Mouse (Mus musculus): ENCODE data around the gene Tmed10. TPM values are rescaled to one million over a fixed set of nuclear protein-coding genes. Genes with fewer than 3 reads are reported as not detected.

The Tmed10 gene
- total RNA-seq, 2 experiments from 2014 or later, result 155 to 163 TPM

DNA sequence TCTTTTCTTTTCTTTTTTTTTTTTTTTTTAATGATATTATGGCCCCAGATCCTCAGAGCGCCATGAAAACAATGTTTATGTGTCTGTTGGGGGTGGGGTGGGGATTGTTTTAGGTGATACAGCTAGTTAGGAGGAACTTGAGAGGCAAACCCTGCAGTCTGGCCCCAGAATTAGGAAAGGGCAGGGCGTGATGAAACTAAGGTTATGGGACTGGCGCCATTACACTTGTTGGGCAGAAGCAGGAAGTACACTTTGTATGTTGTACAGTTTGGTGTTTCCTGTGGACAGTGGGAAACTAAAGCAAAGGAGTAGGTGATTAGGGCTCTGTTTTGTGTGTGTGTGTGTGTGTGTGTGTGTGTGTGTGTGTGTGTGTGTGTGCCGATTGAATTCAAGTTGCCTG is 34.7 kb downstream of the Tmed10 start:
- intact Hi-C loops (cut with DNase I), result no loop called here
- no peak for DNase-seq (ENCODE audit: low spot score)

DNA sequence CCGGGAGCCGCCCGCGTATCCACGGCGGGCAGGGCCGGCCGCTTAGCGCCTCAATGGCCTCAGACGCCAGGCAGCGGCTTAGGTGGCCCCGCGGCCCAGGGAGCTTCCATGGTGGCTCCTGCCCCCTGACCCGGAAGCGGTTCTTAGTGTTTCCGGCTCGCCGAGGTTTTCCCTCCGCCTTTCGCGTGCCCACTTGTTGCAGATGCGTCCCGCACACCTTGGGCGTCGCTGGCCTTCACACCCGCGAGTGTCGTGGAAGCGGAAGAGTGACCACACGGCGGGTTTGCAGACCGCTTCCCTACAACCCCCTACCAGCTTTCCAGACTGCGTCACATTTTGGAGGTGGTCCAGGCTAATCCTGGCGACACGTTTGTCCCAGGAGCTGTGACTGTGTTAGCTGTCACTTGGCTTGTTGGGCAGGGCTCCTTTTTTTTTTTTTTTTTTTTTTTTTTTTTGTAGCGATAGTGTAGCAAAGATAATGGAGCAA is 35.4 kb downstream of the Tmed10 start, which contains the start of gene Nek9:
Nek9 (minus strand) TSS at position 120 of the 487 bp plus-strand sequence.
- peak; percentile 83 for DNase-seq (ENCODE audit: low spot score)
- intact Hi-C loops (cut with DNase I), result no loop called here

DNA sequence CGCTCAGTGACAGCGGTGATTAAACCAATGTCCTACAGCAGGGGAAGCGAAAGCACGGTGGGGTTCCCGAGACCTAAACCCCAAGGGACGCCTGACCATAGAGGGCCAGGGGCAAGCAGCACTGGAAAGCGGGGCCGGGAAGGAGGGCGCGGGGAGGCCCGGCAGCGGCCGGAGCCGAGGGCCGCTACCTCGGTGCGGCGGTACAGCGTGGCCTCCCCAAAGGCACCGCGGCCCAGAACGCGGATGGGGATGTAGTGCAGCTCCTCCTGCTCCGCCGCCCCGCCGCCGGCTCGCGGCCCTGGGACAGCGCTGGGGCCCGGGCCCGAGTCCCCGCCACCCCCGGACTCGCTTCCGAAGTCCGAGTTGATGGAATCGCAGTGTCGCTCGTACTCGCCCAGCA is 35.8 kb downstream of the Tmed10 start:
- intact Hi-C loops (cut with DNase I), result no loop called here
- no peak for DNase-seq (ENCODE audit: low spot score)

DNA sequence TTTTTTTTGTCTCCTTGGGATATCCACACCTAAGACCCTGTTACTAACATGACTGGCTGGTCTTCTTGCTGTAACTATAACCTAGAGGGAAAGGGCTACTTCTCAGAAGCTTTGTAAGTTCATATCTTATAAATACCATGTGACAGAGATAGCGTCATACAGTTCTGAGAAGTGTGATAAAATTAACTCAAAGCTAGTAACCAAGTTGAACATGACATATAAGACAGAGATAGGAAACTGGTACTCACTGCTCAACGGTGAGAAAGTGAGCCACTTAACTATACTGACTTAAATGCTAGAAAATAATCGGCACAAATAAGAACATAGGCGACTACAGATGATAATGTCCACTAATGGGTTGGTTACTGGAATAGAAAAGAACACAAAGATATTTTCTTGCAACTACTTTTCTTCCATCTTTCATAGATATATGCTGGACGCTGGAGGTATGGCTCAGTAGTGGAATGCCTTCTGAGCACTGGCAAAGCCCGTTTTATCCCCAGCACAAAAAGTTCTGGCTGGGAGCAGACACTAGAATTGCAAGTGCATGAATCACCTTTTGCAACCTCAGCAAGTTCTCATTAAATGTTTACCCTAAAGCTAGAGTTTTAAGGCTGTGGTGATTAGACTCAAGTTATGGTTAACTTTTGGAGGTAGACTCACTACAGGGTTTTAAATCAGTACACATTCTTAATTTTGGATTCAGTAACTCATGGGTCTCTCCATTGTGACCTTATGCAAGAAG is 36.9 kb downstream of the Tmed10 start:
- intact Hi-C loops (cut with DNase I), result no loop called here
- no peak for DNase-seq (ENCODE audit: low spot score)

DNA sequence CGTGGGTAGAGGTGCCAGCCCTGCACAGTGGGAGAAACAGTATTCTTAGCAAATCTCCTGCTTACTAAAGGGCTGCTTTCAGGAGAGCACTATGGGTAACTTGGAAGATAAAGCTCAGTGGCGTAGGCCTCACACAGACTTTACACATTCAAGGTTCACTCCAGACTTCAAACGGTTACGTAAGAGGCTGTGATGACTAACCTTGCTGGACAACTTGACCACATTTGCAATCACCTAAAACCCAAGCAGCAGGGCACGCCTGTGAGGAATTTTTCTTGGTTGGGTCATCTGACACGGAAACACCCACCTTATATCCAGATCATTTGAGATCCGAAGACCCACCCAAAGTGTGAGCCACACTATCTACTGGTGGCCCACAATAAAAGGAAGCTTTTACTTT is 44.5 kb downstream of the Tmed10 start:
- intact Hi-C loops (cut with DNase I), result no loop called here
- no peak for DNase-seq (ENCODE audit: low spot score)

DNA sequence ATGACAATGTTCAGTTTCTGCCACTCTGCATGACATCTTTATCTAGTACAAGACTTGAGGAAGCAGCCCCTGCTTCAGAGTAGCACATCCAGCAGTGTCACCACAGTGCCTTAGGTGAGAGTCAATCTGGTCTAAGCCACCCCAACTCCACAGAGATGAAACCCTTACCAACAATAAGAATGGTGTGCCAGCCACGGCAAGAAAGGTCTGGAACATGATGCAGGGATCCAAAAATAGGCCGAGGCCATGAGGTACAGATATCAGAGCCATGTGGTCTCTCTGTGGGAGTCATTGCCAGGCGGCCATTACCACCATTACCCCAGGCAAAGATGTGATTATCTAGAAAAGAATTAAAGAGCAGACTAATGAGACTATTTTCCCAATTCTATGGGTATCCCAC is 66.0 kb downstream of the Tmed10 start:
- intact Hi-C loops (cut with DNase I), result no loop called here
- no peak for DNase-seq (ENCODE audit: low spot score)

DNA sequence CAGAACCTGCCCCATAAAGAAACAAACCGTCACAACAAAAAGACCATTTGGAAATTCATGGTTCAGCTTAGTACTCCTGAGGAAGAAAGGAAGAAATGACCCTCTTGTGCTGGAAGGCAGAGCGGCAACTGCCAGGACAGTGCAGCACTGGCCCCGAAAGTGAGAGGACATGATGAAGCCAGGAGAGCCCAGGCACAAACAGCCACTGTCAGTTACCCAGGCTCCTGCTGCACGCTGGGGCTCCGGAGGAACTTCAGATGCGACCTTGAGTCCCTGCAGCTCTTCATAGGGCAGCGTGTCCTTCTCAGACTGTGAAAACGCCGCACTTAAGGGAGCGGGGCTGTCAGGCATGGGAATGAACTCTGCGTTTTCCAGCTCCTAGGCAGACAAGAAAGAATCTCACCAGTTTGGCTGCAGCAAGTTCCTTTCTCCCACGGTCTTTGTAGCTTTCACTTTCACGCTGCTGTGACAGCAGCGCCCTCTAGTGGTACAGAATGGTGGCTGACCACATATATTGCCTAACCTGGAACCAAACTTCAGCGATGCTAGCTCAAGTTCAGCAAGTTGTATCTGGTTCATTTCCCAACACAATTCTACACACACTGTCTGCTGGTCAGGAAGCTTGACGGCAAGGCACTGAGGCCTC is 69.3 kb downstream of the Tmed10 start:
- peak; percentile 56 for DNase-seq (ENCODE audit: low spot score)
- intact Hi-C loops (cut with DNase I), result loop anchor here (1.0 kb wide), 3 partner anchors 136 to 213 kb away; no protein-coding TSS in a partner anchor

DNA sequence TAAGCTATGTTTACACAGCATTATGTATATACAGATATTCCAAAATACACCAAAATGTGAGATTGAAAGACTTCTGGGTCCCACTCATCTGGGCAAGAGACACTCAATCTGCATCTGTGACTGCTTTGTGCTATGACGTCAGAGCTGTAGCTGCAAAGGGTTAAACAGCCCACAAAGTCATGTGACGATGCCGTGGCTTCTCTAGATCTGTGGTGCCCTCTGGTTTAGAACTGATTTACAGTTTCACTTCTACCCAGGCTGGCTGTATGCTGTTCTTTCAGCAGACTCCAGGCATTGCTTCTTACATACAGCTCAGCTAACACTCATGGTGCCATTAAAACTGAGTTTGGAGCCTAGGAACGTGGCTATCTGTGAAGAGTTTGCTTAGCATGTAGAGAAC is 69.9 kb downstream of the Tmed10 start:
- no peak for DNase-seq (ENCODE audit: low spot score)
- intact Hi-C loops (cut with DNase I), result loop anchor here (1.0 kb wide), 3 partner anchors 135 to 212 kb away; no protein-coding TSS in a partner anchor

DNA sequence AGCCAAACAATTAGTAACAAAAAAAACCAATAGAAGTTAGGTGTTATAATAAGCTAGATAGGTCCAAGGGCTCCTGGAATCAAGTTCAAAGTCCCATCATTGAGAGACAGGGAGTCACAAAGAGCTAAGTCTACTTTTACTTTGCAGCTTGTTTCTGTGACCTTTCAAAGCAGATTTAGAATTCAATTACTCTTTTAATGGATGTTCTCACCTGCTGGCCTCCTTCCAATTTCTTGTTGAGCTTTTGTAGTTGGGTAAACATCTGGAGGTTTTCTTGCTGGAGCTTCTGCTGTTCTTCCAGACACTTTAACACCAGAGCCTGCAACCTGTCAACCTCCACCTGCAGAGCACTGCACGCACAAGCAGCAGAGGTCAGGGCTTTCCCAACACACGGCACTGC is 71.4 kb downstream of the Tmed10 start:
- no peak for DNase-seq (ENCODE audit: low spot score)
- intact Hi-C loops (cut with DNase I), result no loop called here

DNA sequence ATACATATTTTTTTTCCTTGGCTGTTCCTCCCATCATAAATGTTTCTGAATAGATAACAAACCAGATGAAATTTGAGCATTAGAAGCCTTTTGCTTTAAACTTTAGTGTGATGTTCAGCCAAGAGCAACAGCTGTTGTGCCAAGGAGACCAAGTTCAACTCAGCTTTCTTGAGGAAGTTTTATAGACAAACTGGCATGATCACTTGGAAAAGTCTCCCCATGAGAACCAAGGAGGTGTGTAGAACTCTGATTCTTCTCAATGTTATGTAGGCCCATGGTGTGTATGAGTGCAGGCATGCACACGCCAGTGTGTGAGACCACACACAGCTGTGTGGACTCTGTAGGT is 75.8 kb downstream of the Tmed10 start:
- intact Hi-C loops (cut with DNase I), result no loop called here
- DNase-seq (ENCODE audit: low spot score), result no peak

DNA sequence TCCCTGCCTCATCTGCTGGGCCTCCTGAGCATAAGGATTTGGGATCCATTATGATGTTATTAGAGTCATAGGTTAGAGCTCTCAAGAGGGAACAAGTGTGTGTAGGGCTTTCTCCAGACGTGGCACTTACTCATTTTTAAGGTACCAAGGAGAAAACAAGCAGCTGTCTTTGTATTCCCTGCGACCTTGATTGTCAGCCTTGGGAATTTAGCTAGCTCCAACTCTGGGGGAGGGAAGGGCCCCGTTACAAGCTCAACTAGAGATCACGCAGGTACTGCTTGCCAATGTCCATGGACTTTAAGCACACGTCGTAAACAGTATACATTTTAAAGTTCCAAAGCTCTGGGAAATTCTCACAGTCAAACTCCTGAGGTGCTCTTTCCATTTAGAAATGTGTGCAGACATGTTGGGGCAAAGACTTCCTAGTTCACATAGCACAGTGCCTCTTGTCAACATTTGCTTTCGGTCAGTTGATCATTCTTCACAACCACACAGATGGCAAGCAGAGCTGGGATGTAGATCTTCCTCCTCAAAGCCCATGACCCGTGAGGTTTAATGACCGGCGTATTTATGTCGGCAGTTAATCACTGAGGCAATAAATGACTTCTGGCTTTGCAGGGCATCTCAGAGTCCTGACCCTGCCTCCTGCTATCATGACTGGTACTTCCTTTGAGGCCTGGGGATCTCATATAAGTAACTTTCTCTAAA is 76.4 kb downstream of the Tmed10 start:
- no peak for DNase-seq (ENCODE audit: low spot score)
- intact Hi-C loops (cut with DNase I), result no loop called here

DNA sequence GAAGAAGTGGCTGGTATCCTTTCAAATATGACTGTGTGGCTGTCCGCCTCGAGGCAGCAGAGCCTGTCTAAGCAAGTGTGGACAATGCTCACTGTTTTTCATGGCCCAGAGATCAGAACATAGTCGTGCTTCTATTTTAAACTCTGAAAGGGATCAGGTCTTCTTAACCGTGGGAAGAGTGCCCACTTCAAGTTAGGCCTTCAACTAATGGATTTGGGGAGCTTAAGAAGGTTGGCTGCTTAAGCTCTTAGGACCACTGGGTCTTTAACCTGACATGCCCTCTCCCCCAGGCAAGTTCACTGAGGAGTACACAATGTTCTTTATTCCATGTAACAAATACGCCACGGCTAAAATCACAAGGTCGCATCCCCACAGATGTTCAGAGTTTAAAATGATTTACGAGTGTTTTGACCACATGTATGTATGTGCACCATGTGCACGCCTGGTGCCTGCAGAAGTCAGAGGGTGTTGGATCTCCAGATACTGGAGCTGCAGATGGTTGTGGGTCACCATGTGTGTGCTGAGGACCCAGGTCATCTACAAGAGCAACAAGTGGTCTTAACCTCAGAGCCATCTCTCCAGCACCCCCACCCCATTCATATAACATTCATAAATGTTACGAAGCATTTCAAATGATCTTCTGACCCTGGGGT is 77.2 kb downstream of the Tmed10 start:
- intact Hi-C loops (cut with DNase I), result no loop called here

DNA sequence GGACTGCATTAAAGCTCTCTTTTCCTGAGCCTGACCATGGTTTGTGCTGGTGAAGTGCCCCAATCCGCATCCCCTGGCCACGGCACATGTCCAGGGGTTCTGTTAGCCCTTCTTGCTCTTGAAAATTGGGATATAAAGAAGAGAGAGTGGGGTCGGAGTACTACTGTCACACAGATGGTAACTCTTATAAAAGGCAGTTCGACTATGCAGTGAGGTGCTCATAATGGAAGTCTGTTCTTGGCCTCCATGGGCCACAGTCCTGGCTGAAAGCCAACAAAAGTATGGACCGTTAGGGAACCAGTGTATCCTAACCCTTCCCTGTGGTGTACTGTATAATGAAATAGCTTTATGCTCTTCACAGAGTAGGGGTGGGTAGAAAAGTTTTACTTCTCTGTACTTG is 77.7 kb downstream of the Tmed10 start:
- intact Hi-C loops (cut with DNase I), result no loop called here

More for the DNA sequence above, 77.2 kb downstream of the Tmed10 start:
- no peak for DNase-seq (ENCODE audit: low spot score)

DNA sequence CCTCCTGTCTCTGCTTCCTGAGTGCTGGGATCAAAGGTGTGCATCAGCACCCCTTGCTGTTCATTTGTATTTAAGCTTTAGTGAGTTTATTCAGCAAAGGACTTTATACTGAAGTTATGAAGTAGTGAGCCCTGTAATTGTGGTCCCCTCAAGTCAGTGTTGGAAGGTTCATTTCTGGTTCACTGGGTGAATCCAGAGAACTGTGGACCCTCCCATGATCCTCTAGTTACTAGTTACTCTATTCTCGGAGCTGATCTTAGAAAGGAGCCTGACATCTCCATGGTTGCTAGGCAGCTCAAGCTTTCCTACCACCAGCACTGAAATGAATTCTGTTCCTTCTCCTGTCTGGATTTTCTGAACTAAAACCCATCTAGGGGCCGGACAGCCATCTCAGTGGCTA is 79.1 kb downstream of the Tmed10 start:
- intact Hi-C loops (cut with DNase I), result no loop called here

More for the DNA sequence above, 77.7 kb downstream of the Tmed10 start:
- DNase-seq (ENCODE audit: low spot score), result no peak

DNA sequence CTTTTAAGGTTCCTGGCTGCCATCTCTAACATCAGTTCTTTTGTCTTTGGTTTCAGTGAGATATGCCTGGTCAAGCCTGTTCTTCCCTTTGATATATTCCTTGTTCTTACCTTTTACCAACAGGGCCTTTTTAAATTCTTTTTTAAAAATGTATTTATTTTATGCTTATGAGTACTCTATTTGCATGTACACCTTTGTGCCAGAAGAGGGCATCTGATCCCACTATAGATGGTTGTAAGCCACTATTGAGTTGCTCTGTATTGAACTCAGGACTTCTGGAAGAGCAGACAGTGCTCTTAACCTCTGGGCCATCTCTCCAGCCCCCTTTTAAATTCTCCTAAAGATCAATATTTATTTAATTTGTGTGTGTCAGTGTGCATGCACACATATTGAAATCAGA is 81.7 kb downstream of the Tmed10 start:
- intact Hi-C loops (cut with DNase I), result no loop called here
- no peak for DNase-seq (ENCODE audit: low spot score)

More for the DNA sequence above, 79.1 kb downstream of the Tmed10 start:
- DNase-seq (ENCODE audit: low spot score), result no peak

DNA sequence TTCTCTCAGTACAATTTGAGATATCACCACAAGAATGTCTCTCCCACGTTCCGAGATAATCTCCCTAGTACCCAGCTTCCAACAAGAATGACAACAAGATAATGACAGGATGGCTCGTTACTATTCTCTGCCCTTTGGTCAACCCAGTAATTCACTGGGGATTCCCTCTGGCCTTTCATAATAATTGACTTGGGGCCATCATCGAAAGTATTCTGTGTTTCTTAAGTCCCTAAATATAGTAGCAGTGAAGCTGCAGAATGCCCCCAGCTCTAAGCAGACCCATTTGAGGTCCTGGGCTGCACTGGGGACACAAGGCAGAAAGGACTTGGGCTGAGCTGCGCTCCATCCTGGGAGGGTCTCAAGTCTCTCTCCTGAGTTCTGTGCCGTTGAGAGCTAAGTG is 82.4 kb downstream of the Tmed10 start:
- DNase-seq (ENCODE audit: low spot score), result no peak

DNA sequence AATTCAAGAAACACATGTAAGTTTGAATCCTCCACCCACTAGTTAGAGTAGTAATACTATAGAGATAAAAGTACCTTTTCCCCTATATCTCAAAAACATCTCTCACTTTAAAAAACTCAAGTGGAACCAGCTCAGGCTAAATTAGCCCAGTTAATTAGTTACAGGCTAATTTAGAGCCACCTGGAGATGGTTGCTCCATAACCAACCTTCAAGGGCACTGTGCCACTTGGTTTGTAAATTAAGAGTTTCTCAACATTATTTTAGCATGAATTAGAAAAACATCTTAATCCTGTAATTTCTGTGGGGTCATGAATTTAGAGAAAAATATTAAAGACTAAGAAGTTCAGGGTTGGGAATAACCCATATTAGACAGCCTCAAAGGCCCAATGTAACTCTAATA is 83.1 kb downstream of the Tmed10 start:
- intact Hi-C loops (cut with DNase I), result no loop called here
- no peak for DNase-seq (ENCODE audit: low spot score)

More for the DNA sequence above, 82.4 kb downstream of the Tmed10 start:
- intact Hi-C loops (cut with DNase I), result no loop called here

DNA sequence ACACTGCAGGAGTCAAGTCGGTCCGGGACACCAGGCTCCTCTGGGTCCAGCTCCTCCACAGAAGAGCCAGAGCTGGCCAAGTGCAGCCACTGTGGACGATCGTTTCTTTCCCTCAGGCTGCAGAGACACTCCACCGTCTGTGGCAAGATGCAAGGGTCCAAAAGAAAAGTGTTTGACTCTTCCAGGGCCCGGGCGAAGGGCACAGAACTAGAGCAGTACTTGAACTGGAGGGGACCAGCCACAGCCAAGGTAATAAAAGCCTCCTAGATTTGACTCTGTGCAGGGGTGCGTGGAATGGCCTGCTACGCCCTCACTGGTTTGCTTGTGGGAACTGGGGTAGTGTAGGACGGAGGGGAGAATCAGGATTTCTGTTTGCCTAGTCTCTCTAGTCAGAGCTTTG is 84.0 kb downstream of the Tmed10 start:
- intact Hi-C loops (cut with DNase I), result no loop called here
- DNase-seq (ENCODE audit: low spot score), result no peak

Data from heart, postnatal 25 days (tissue).